11 mouse cellular contexts compared by ENCODE assay signal in the genomic region with DNA sequence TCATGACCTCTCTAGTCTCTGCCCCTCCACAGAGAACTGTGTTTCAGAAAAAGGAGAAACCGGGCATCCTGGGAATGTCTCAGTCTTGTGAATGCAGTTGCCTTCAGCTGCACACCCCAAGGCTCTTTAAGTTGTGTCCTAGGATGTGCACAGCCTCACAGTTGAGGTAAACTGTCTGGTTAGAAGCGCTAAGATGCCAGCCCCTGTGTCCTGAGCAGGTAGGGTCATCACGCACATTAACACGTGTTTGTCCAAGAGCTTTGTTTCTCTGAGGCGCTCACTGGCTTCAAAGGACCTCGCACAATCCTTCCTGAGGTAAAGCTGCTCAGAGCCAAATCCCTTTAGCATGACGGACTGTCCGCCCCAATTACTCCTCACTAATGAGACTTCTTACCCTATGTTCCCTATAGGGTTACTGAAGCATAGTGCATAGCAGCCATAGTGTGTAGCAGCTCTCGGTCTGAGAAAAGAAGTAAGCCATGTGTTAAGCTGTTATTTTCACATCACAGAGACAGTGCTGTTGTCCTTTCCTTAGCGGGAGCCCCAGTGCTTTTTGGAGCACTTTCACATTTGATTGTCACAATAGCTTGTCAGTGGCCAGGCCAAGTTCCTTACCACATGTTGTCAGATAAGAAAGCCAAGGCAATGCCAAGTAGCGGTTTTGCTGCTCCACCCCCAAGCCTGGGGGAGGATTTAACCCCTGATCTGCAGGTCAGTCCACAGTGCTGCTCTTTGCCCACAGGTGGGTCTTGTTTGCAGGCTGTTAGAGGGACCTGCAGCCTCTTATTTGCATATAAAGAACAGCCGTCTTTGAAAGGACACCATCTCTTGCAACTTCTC.
DNase-seq lines count a peak whose midpoint lies in the region; ATAC-seq and TF ChIP-seq lines count a peak whose summit lies in the region.
"Had no signal": no experiment of that assay in that cellular context is flagged by ENCODE, and none has a peak within 500 bp of the region (broad histone marks: within the 10 kb centered on the region; RNA-seq: fewer than 3 reads in every experiment).

No protein-coding gene starts in this region.

- H3K27ac ChIP-seq in limb, embryonic 12.5 days = no peak overlapping the region
- no peak overlapping the region for H3K27ac ChIP-seq in limb, embryonic 10.5 days
- H3K27ac ChIP-seq in heart, embryonic 12.5 days (ENCODE audit: poor library complexity, severe bottlenecking) = peak overlapping the region; percentile 64
- H3K27ac ChIP-seq in left cerebral cortex, adult 2 months = no peak overlapping the region
- no peak overlapping the region for H3K27ac ChIP-seq in kidney, embryonic 16.5 days (ENCODE audit: low read length)
- H3K27ac ChIP-seq: hindbrain, embryonic 10.5 days; neural tube, embryonic 13.5 days had no signal

- H3K4me2 ChIP-seq in limb, embryonic 12.5 days = no peak overlapping the region
- 0 out of 2 replicates have a peak overlapping the region, but pooled peaks have one; percentile 6 for H3K4me2 ChIP-seq in heart, embryonic 12.5 days
- no peak overlapping the region for H3K4me2 ChIP-seq in kidney, embryonic 16.5 days (replicated peaks; ENCODE audit: low read depth, low read length)
- H3K4me2 ChIP-seq: neural tube, embryonic 13.5 days had no signal

- no peaks in the 10 kb centered on the region for H3K27me3 ChIP-seq in limb, embryonic 12.5 days
- H3K27me3 ChIP-seq in limb, embryonic 10.5 days (ENCODE audit: low read depth, poor library complexity, severe bottlenecking) = no peaks in the 10 kb centered on the region
- no peaks in the 10 kb centered on the region for H3K27me3 ChIP-seq in heart, embryonic 12.5 days (replicated peaks)
- H3K27me3 ChIP-seq in megakaryocyte, embryonic 14.5 days (replicated peaks) = no peaks in the 10 kb centered on the region
- no peaks in the 10 kb centered on the region for H3K27me3 ChIP-seq in kidney, embryonic 16.5 days (ENCODE audit: insufficient read depth, low read length)
- H3K27me3 ChIP-seq: neural tube, embryonic 13.5 days had no signal

- H3K9ac ChIP-seq in limb, embryonic 12.5 days (replicated peaks) = no peak overlapping the region
- H3K9ac ChIP-seq in heart, embryonic 12.5 days = no peak overlapping the region; the same call in 1 of the 2 replicates
- no peak overlapping the region for H3K9ac ChIP-seq in kidney, embryonic 16.5 days (replicated peaks; ENCODE audit: low read length)
- H3K9ac ChIP-seq: neural tube, embryonic 13.5 days had no signal

- WGBS in limb, embryonic 12.5 days = 67% methylated on average over 12 of the region's 12 CpGs
- WGBS in limb, embryonic 10.5 days = 73% methylated on average over 12 of the region's 12 CpGs
- WGBS in heart, embryonic 12.5 days = 50% methylated on average over 12 of the region's 12 CpGs
- WGBS in kidney, embryonic 16.5 days = 68% methylated on average over 12 of the region's 12 CpGs

- H3K4me1 ChIP-seq in limb, embryonic 12.5 days (replicated peaks) = no peaks in the 10 kb centered on the region
- H3K4me1 ChIP-seq in limb, embryonic 10.5 days = peaks cover 9% of the 10 kb centered on the region; the same call in 1 of the 2 replicates
- peaks cover 84% of the 10 kb centered on the region for H3K4me1 ChIP-seq in heart, embryonic 12.5 days (replicated peaks)
- H3K4me1 ChIP-seq in megakaryocyte, embryonic 14.5 days = peaks cover 81% of the 10 kb centered on the region
- H3K4me1 ChIP-seq in kidney, embryonic 16.5 days (ENCODE audit: insufficient read depth, low read length) = peaks cover 21% of the 10 kb centered on the region; the same call in 1 of the 2 replicates
- H3K4me1 ChIP-seq: neural tube, embryonic 13.5 days had no signal

- H3K9me3 ChIP-seq in limb, embryonic 12.5 days = no peaks in the 10 kb centered on the region
- H3K9me3 ChIP-seq in limb, embryonic 10.5 days (replicated peaks) = no peaks in the 10 kb centered on the region
- no peaks in the 10 kb centered on the region for H3K9me3 ChIP-seq in heart, embryonic 12.5 days (replicated peaks)
- H3K9me3 ChIP-seq in megakaryocyte, embryonic 14.5 days = no peaks in the 10 kb centered on the region
- no peaks in the 10 kb centered on the region for H3K9me3 ChIP-seq in kidney, embryonic 16.5 days (ENCODE audit: low read length)
- H3K9me3 ChIP-seq: hindbrain, embryonic 10.5 days; neural tube, embryonic 13.5 days had no signal

- intact Hi-C loops in left cerebral cortex, adult 2 months (cut with DNase I) = no loop called here

- no peak overlapping the region for H3K4me3 ChIP-seq in limb, embryonic 12.5 days (replicated peaks)
- no peak overlapping the region for H3K4me3 ChIP-seq in limb, embryonic 10.5 days
- no peak overlapping the region for H3K4me3 ChIP-seq in heart, embryonic 12.5 days
- H3K4me3 ChIP-seq in megakaryocyte, embryonic 14.5 days (replicated peaks) = peak overlapping the region; percentile 40
- H3K4me3 ChIP-seq in left cerebral cortex, adult 2 months = no peak overlapping the region
- no peak overlapping the region for H3K4me3 ChIP-seq in kidney, embryonic 16.5 days (ENCODE audit: low read length)
- H3K4me3 ChIP-seq: hindbrain, embryonic 10.5 days; neural tube, embryonic 13.5 days had no signal

- DNase-seq in limb, embryonic 10.5 days (ENCODE audit: low spot score) = no peak
- peak; percentile 83 for DNase-seq in brain, embryonic 14.5 days (ENCODE audit: low read depth)
- no peak for DNase-seq in left cerebral cortex, adult 2 months (ENCODE audit: extremely low spot score in 1 of 2, low spot score in 2 of 2)
- no peak for DNase-seq in cerebellum, postnatal 36 days
- DNase-seq: cerebellum, postnatal 14 days had no signal

- peaks cover 62% of the 10 kb centered on the region for H3K36me3 ChIP-seq in limb, embryonic 12.5 days
- peaks cover 18% of the 10 kb centered on the region for H3K36me3 ChIP-seq in limb, embryonic 10.5 days
- peaks cover 72% of the 10 kb centered on the region for H3K36me3 ChIP-seq in heart, embryonic 12.5 days
- H3K36me3 ChIP-seq in megakaryocyte, embryonic 14.5 days (replicated peaks; ENCODE audit: low read length) = peaks cover 99% of the 10 kb centered on the region
- H3K36me3 ChIP-seq in kidney, embryonic 16.5 days (ENCODE audit: insufficient read depth, low read length) = peaks cover 16% of the 10 kb centered on the region

- 0 out of 2 replicates have a peak, but pooled peaks have one; percentile 42 for ATAC-seq in limb, embryonic 12.5 days (ENCODE audit: insufficient number of reproducible peaks, insufficient read depth, low FRiP score, low TSS enrichment, low read depth)
- ATAC-seq in heart, embryonic 12.5 days (ENCODE audit: insufficient number of reproducible peaks, low FRiP score) = no peak
- ATAC-seq in kidney, embryonic 16.5 days (ENCODE audit: low FRiP score, low TSS enrichment) = no peak

- no peak for TF ChIP-seq POLR2A in brain, embryonic 14.5 days (IDR thresholded peaks at IDR 0.05; ENCODE audit: borderline replicate concordance, extremely low read depth, insufficient read depth, insufficient read length, poor library complexity, severe bottlenecking)

- TF ChIP-seq CTCF in brain, embryonic 14.5 days (IDR thresholded peaks at IDR 0.05; ENCODE audit: borderline replicate concordance, extremely low read depth, insufficient read depth, insufficient read length) = no peak
- TF ChIP-seq CTCF in left cerebral cortex, adult 2 months (IDR thresholded peaks at IDR 0.05) = no peak
